Mouse (Mus musculus): ENCODE measurements around the gene Baiap2l1. TPM values are rescaled to one million over a fixed set of nuclear protein-coding genes. Genes with fewer than 3 reads are reported as not detected.

The Baiap2l1 gene
- total RNA-seq (2021) (1 to 10 TPM; 4.5 to 5.3 TPM), polyA plus RNA-seq (2012; rRNA removed) (6.7 and 7.2 TPM in 2 replicates)
- long read RNA-seq, partial matches to known transcripts, result 1 of 5 reads
- long read RNA-seq, other reads (novel, unspliced or antisense), result 2 of 5 reads

- Histone ChIP-seq H3K27ac (peak within 1 kb of the TSS; percentile 59), H3K9ac (ENCODE audit: low read depth, low read length) (peak within 1 kb of the TSS; percentile 60), H3K27me3 (ENCODE audit: control insufficient read depth, insufficient read depth, low read length) (no peaks in the 10 kb centered on the region), H3K36me3 (ENCODE audit: control insufficient read depth, insufficient read depth, low read length) (no peaks in the 10 kb centered on the region), H3K4me3 (peak within 1 kb of the TSS; percentile 53), H3K79me2 (replicated peaks; ENCODE audit: control insufficient read depth, insufficient read depth, low read length) (no peaks in the 10 kb centered on the region), H3K4me1 (ENCODE audit: control insufficient read depth, insufficient read depth, low read length) (0 out of 2 replicates have a peak, but pooled peaks cover 2% of the 10 kb centered on the region)
- intact Hi-C loops (cut with DNase I), result no loop called here
- DNase-seq, result peak; percentile 82 to 88
- WGBS, result under 1% methylated on average over 56 of the region's 60 CpGs
- TF ChIP-seq CTCF (IDR thresholded peaks at IDR 0.05) (peak; percentile 25; the same call in 1 of the 2 replicates), EP300 (IDR thresholded peaks at IDR 0.05; ENCODE audit: insufficient read depth, low read depth, low read length) (no peak), POLR2A (IDR thresholded peaks at IDR 0.05; ENCODE audit: insufficient read depth, low read depth, low read length) (peak; percentile 69)
These were observed at the start of gene Baiap2l1 for GRCm38 (mm10) chr5:144357881-144358591. Baiap2l1 (minus strand) TSS chr5:144358112.

DNA sequence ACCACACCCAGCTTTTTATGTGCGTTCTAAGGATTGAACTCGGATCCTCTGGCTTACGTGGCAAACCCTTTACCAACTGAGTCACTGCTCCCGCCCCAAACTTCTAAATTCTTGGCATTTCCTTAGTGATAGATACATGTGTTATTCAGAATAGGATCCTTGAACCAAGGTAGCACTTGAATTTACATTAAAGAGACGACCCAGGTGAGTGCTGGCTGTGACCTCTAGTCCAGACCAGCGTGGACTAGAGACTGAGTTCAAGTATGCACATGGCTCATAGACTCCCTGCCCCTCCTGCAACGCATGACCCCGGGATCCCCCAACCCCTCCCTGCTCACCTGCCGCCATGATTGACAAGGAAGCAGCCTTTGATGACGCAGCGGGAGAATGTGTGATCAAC, 48.3 kb upstream of the Baiap2l1 start:
- 83% methylated on average over 11 of the region's 11 CpGs for WGBS
- no peaks in the 10 kb centered on the region for H3K36me3 ChIP-seq (ENCODE audit: control insufficient read depth, insufficient read depth, low read length)
- no peaks in the 10 kb centered on the region for H3K27me3 ChIP-seq (ENCODE audit: control insufficient read depth, insufficient read depth, low read length)
- intact Hi-C loops (cut with DNase I), result no loop called here
- no peak overlapping the region for H3K4me3 ChIP-seq
- H3K27ac ChIP-seq, result no peak overlapping the region
- H3K4me1 ChIP-seq (ENCODE audit: control insufficient read depth, insufficient read depth, low read length), result no peaks in the 10 kb centered on the region
- H3K79me2 ChIP-seq (replicated peaks; ENCODE audit: control insufficient read depth, insufficient read depth, low read length), result no peaks in the 10 kb centered on the region
- H3K9ac ChIP-seq (ENCODE audit: low read depth, low read length), result no peak overlapping the region
- no peak for TF ChIP-seq EP300 (IDR thresholded peaks at IDR 0.05; ENCODE audit: insufficient read depth, low read depth, low read length)
- no peak for TF ChIP-seq POLR2A (IDR thresholded peaks at IDR 0.05; ENCODE audit: insufficient read depth, low read depth, low read length)
- TF ChIP-seq CTCF (IDR thresholded peaks at IDR 0.05), result no peak
- DNase-seq, result no peak

- no peak overlapping the region for H3K9ac ChIP-seq (ENCODE audit: low read depth, low read length)
- no peaks in the 10 kb centered on the region for H3K79me2 ChIP-seq (replicated peaks; ENCODE audit: control insufficient read depth, insufficient read depth, low read length)
- H3K4me1 ChIP-seq (ENCODE audit: control insufficient read depth, insufficient read depth, low read length), result no peaks in the 10 kb centered on the region
- DNase-seq, result no peak
- 90% methylated on average over 5 of the region's 5 CpGs for WGBS
- no peaks in the 10 kb centered on the region for H3K36me3 ChIP-seq (ENCODE audit: control insufficient read depth, insufficient read depth, low read length)
- H3K27ac ChIP-seq, result no peak overlapping the region
- H3K27me3 ChIP-seq (ENCODE audit: control insufficient read depth, insufficient read depth, low read length), result no peaks in the 10 kb centered on the region
- no peak for TF ChIP-seq POLR2A (IDR thresholded peaks at IDR 0.05; ENCODE audit: insufficient read depth, low read depth, low read length)
- TF ChIP-seq CTCF (IDR thresholded peaks at IDR 0.05), result no peak
- TF ChIP-seq EP300 (IDR thresholded peaks at IDR 0.05; ENCODE audit: insufficient read depth, low read depth, low read length), result no peak
- intact Hi-C loops (cut with DNase I), result no loop called here
- H3K4me3 ChIP-seq, result no peak overlapping the region
These were observed 42.9 kb upstream of the Baiap2l1 start for GRCm38 (mm10) chr5:144400821-144401220.

GRCm38 (mm10) chr5:144397566-144397965, 39.7 kb upstream of the Baiap2l1 start:
- Histone ChIP-seq H3K4me1 (ENCODE audit: control insufficient read depth, insufficient read depth, low read length) (no peaks in the 10 kb centered on the region), H3K27ac (no peak overlapping the region), H3K79me2 (replicated peaks; ENCODE audit: control insufficient read depth, insufficient read depth, low read length) (no peaks in the 10 kb centered on the region), H3K4me3 (no peak overlapping the region), H3K9ac (ENCODE audit: low read depth, low read length) (no peak overlapping the region), H3K27me3 (ENCODE audit: control insufficient read depth, insufficient read depth, low read length) (no peaks in the 10 kb centered on the region), H3K36me3 (ENCODE audit: control insufficient read depth, insufficient read depth, low read length) (no peaks in the 10 kb centered on the region)
- DNase-seq, result no peak
- 39% methylated on average over 8 of the region's 9 CpGs for WGBS
- no peak for TF ChIP-seq POLR2A (IDR thresholded peaks at IDR 0.05; ENCODE audit: insufficient read depth, low read depth, low read length)
- TF ChIP-seq EP300 (IDR thresholded peaks at IDR 0.05; ENCODE audit: insufficient read depth, low read depth, low read length), result no peak
- no peak for TF ChIP-seq CTCF (IDR thresholded peaks at IDR 0.05)
- intact Hi-C loops (cut with DNase I), result no loop called here

DNA sequence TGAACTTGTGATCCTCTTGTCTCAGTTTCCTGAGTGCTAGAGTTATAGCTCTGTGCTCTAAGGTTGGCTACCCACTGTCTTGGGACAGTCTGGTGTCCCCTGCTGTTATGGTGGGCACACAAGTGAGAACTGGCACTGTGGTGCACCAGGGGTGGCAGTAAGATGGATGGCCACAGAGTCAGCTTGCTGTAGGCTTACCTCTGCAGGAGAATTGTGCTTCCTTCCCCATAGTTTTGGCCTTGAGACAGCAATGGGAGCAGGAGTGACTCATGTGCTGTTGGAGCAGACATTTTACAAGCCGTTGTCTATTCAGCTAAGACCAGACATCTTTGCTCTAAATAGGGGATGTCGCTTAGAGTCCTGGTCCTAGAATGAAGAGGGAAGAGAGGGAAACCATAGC, 36.2 kb upstream of the Baiap2l1 start:
- no peak overlapping the region for H3K27ac ChIP-seq
- intact Hi-C loops (cut with DNase I), result no loop called here
- TF ChIP-seq POLR2A (IDR thresholded peaks at IDR 0.05; ENCODE audit: insufficient read depth, low read depth, low read length), result no peak
- TF ChIP-seq CTCF (IDR thresholded peaks at IDR 0.05), result no peak
- no peak for TF ChIP-seq EP300 (IDR thresholded peaks at IDR 0.05; ENCODE audit: insufficient read depth, low read depth, low read length)
- no peak overlapping the region for H3K9ac ChIP-seq (ENCODE audit: low read depth, low read length)
- no peaks in the 10 kb centered on the region for H3K4me1 ChIP-seq (ENCODE audit: control insufficient read depth, insufficient read depth, low read length)
- no peaks in the 10 kb centered on the region for H3K27me3 ChIP-seq (ENCODE audit: control insufficient read depth, insufficient read depth, low read length)
- WGBS, result 86% methylated on average over 2 of the region's 2 CpGs
- no peak for DNase-seq
- no peaks in the 10 kb centered on the region for H3K36me3 ChIP-seq (ENCODE audit: control insufficient read depth, insufficient read depth, low read length)
- no peak overlapping the region for H3K4me3 ChIP-seq
- no peaks in the 10 kb centered on the region for H3K79me2 ChIP-seq (replicated peaks; ENCODE audit: control insufficient read depth, insufficient read depth, low read length)

DNA sequence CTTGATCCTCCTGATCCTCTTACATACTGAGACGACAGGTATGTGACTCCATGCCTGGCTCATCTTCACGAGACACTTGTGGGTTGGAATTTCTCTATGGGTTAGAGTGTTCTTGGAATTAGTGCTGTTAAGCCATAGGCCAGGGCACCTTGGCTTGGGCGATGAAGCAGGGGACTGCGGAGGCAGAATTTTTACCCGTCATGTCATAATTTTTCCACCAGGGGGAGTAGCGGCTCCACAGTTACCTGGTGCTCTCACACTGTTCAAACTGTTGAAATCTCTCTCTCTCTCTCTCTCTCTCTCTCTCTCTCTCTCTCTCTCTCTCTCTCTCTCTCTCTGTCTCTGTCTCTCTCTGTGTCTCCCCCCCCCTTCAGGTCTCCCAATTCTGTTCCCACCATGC, 29.9 kb upstream of the Baiap2l1 start:
- H3K27me3 ChIP-seq (ENCODE audit: control insufficient read depth, insufficient read depth, low read length), result no peaks in the 10 kb centered on the region
- intact Hi-C loops (cut with DNase I), result loop anchor here (1.0 to 10.0 kb wide), 3 partner anchors 183 to 347 kb away; no protein-coding TSS in a partner anchor
- H3K9ac ChIP-seq (ENCODE audit: low read depth, low read length), result no peak overlapping the region
- no peaks in the 10 kb centered on the region for H3K4me1 ChIP-seq (ENCODE audit: control insufficient read depth, insufficient read depth, low read length)
- no peaks in the 10 kb centered on the region for H3K36me3 ChIP-seq (ENCODE audit: control insufficient read depth, insufficient read depth, low read length)
- TF ChIP-seq EP300 (IDR thresholded peaks at IDR 0.05; ENCODE audit: insufficient read depth, low read depth, low read length) (no peak), CTCF (IDR thresholded peaks at IDR 0.05) (peak; percentile 73)
- H3K4me3 ChIP-seq, result no peak overlapping the region
- no peak overlapping the region for H3K27ac ChIP-seq
- no peaks in the 10 kb centered on the region for H3K79me2 ChIP-seq (replicated peaks; ENCODE audit: control insufficient read depth, insufficient read depth, low read length)
- peak in 1 of 2 experiments; percentile 29 for DNase-seq
- 10% methylated on average over 6 of the region's 6 CpGs for WGBS

Measured in heart, adult 2 months (tissue).